Mouse (Mus musculus): ENCODE results near the gene Gtdc1. TPM values are rescaled to one million over a fixed set of nuclear protein-coding genes. Genes with fewer than 3 reads are reported as not detected.

Gtdc1 gene
- total RNA-seq, 2 experiments from 2014 or later, result 69.7 to 71.4 TPM

GRCm38 (mm10) chr2:44535760-44536159 lies 391.7 kb downstream of the Gtdc1 start:
- DNase-seq (ENCODE audit: low spot score in 2 of 2), result no peak

DNA sequence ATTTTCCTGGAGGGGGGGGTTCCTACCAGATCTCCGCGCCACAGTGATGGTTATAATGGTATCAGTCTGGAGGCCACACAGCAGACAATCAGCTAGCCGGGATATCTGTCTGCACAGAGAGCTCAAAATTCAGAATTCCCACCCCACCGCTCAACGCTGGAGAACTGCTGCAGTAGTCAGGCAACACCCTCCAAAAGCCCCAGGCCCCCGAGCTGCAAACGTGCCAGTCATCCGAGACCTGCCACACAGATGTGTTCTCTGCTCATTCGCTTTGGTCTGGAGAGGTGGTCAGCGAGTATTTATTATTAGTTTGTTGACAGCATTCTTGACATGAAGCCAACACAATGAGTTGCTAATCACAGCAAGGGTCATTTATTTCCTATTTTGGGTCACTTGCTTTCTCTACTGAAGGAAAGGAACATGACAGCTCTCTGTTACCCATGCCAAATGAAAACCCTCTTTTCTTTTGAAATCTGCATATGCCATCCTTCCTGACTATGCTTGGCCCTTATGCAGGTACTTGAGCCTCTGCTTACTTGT lies 392.3 kb downstream of the Gtdc1 start:
- no peak for DNase-seq (ENCODE audit: low spot score in 2 of 2)

GRCm38 (mm10) chr2:44526110-44527032 lies 401.1 kb downstream of the Gtdc1 start:
- peak in 1 of 2 experiments; percentile 27 for DNase-seq (ENCODE audit: low spot score in 2 of 2)

DNA sequence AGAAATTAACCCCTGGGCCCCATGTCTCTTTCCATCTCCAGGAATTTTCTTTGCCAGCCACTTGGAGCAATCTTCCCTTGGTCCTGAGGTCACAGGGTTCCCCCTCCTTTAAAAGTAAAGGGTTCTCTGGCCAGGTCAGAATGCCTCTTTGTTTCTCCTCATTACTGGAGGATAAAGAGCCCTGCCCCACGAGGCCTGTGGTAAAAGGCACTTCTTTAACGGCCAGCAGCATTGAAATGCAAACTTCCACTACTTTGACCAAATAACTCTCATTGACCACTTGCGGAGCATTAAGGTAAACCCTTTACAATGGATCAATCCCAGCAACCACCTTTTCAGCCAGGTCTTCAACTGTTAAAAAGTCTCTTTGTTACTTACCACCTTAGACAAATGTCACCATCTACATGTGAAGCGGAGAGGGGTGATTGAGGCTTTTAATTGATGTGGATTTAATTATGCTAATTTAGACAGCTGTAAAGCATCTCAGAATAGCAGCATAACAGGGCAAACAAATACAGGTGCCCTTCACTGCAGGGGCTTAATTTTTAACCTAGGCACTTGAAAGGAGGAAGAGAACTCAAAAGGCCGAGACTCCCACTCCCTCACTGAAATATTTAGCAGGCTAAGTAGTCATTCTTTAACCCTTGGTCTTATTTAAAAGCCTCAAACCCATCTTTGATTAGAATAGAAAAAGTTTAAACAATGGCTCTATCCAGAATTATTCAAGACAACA lies 402.1 kb downstream of the Gtdc1 start:
- no peak for DNase-seq (ENCODE audit: low spot score in 2 of 2)

DNA sequence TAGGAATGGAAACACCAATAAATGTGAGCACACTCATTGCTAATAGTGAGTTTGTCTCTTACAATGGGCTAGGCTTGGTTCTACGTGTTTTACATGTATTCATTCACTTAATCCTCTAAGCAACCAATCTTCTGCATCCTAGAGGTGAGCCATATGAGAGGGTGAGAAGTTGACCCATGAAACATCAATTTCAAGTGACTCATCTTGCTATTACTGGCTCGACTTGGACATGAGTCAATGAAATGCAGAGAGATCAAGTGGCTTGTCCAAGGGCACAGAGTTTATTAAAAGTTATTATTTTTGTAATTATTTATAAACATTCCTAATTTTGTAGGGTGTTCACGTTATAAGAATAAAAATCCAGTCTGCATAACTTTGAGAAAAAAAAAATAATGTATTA lies 408.2 kb downstream of the Gtdc1 start:
- DNase-seq (ENCODE audit: low spot score in 2 of 2), result no peak

DNA sequence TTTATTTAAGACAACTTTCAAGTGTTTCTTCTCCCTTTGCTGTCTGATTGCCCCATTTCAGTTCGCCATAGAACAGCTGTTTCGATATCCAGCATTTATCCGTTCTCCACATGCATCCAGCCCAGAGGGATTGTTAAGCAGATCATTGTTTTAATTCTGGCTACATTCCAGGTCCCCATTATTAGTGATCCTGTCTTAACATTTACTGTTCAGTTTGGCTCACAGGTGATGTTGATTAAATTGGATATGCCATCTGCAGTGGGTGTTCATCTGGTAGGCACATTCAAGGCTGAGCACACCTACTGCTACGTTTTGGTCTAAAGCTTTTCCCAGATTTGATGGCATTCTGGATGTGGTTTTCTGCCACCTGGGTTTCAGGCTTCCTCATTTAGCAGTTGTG lies 409.4 kb downstream of the Gtdc1 start:
- DNase-seq (ENCODE audit: low spot score in 2 of 2), result no peak

Other genes starting within 250 kb of the Gtdc1 start
- 100 to 1,000 TPM; 381 to 385 TPM for gene Zeb2, start 189.7 kb upstream of the Gtdc1 start, total RNA-seq (2021)